Mouse (Mus musculus) adrenal gland, postnatal 4 days (tissue): Measurements from ENCODE around the gene Slc15a3. TPM values are rescaled to one million over a fixed set of nuclear protein-coding genes. Genes with fewer than 3 reads are reported as not detected.

Experiments used
- DNase-seq, 2 experiments: peaks; one replicate each; pipeline ENCODE4 v3.0.0; 2021 to 2022; ENCODE audit warnings: low spot score in 2 of 2, mixed read lengths in 2 of 2
- total RNA-seq, 2 experiments: library from RNA; stranded (reverse); gene quantifications; 2 replicates each; pipeline ENCODE4 v1.2.3; 2021

Gene Slc15a3
- total RNA-seq, 2 experiments from 2014 or later = 3.5 to 3.8 TPM

DNA sequence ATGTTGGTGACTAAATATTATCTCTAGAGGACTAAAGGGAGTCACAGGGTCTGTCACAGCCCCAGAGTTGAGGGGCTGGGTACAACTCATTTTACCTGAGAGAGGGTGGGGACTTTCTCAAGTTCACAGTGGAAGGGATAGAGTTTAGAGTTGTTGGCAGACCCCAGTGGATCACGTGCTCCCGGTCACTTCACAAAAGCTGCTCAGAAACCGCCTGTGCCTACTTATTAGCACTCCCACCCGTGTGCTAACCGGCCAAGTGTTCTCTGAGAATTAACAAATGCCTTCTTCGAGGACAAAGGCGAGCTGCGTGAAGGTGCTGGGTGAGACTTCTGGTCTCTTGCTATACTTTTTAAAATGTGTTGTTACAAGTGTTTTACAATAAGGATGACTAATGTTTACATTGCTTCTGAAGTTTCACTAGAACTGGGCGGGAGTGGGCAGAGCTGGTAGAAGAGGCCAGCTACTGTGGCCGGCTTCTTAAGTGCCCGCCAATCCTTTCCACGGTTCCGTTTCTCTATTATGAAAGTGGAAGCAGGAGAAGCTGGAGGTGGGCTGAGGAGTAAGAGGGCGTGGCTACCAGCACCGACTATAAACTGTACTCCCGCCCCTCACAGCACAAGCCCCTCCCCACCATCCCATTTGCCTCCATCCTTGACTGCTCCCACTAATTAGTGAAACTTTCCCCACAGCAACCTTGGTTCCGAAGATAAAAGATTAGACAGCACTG lies 21.1 kb upstream of the Slc15a3 start:
- no peak for DNase-seq

- DNase-seq = no peak
These were observed 18.2 kb upstream of the Slc15a3 start for GRCm38 (mm10) chr19:10821319-10821718.

GRCm38 (mm10) chr19:10822534-10822933 lies 17.0 kb upstream of the Slc15a3 start:
- DNase-seq = no peak

- no peak for DNase-seq
These were observed 15.5 kb upstream of the Slc15a3 start for GRCm38 (mm10) chr19:10824061-10824460.

- DNase-seq = no peak
These were observed 11.2 kb upstream of the Slc15a3 start for GRCm38 (mm10) chr19:10828321-10828720.

GRCm38 (mm10) chr19:10829436-10830175 lies 9.9 kb upstream of the Slc15a3 start, which contains the start of gene Cd6:
Gene Cd6 (minus strand): TSS chr19:10830058.
- DNase-seq = no peak

DNA sequence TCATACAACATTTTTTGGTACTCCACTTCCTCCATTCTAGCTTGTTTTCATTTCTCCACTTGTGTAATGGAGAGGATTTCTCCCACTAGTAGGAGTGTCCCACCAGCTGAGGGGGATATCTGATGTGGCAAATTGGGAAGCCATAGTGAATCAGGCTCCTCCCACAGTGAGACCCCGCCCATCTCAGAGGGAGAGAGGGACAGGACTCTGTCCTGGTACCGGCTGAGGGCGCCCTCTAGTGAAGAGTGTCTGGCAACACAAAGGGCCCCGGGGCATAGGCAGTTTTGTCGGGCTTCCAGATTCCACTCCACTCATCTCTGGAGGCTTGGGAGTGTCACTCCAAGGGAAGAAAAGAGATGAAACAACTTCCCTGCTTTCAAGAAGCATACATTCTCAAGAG lies 8.1 kb upstream of the Slc15a3 start:
- peak; percentile 36 to 70 for DNase-seq

DNA sequence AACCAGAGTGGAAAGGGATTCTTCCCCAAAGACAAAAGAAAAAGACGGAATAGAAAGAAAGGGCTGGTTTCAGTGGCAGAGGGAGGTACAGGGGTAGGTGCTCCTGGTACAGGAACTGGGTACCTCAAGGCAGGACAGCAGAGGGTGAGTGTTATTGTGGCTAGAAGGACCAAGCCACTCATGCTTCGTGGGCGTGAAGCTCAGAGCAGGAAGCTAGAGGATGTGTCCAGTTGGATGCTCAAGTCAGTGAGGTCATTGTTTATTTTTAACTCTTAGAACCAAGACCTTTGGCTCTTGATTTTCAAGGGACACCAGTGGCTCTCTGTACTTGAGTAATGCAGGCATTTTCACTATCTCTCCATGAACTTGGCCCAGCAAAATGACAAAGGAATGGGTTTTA lies 7.5 kb upstream of the Slc15a3 start:
- DNase-seq = no peak

GRCm38 (mm10) chr19:10833611-10834010 lies 5.9 kb upstream of the Slc15a3 start:
- DNase-seq = no peak

DNA sequence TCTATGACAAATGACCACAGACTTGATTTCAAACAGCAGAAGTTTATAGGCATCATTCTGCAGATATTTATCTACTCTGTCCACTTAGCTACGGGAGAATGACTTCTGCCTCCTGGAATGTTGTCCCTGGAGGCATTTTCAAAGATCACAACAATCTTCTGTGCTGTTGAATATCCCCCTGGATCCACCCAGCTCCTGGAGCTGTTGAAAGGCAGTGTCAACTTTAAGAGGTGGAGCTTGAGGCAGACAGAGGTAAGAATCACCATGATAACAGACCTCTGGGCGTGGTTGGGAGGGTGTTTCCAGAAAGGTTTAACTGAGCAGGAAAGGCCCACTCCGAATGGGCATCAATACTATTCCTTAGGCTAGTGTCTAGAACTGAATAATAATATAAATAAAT lies 3.9 kb upstream of the Slc15a3 start:
- no peak for DNase-seq

- no peak for DNase-seq
These were observed 2.4 kb downstream of the Slc15a3 start for GRCm38 (mm10) chr19:10841721-10842626.

DNA sequence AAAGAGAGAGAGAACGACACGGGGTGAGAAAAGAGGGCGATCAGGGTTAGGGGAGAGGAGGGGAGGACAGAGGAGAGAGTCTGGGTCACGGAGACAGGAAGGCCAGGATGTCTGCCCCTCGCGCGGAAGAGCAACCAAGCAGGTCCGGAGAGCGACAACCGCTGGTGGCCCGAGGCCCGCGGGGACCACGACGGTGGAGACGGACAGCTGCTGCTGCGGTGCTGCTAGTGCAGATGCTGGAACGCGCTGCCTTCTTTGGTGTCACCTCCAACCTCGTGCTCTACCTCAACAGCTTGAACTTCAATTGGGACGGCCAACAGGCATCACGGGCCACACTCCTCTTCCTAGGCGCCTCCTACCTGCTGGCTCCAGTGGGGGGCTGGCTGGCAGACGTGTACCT lies 3.4 kb downstream of the Slc15a3 start:
- no peak for DNase-seq

DNA sequence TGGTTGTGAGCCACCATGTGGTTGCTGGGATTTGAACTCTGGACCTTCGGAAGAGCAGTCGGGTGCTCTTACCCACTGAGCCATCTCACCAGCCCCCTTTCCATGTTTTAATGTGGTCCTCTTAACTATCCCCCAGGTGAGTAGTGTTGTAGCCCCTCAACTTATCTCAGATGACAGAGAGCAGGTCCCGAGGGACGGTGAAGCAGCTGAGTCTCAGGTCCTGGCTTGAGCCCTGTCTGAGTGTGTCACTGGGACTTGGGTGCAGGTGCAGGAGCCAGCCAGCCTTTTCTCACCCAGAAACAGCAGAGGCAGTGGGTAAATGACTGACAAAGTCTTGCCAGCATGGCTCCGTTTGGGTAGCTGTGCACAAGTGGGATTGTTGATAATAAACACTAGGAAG lies 4.7 kb downstream of the Slc15a3 start:
- no peak for DNase-seq

DNA sequence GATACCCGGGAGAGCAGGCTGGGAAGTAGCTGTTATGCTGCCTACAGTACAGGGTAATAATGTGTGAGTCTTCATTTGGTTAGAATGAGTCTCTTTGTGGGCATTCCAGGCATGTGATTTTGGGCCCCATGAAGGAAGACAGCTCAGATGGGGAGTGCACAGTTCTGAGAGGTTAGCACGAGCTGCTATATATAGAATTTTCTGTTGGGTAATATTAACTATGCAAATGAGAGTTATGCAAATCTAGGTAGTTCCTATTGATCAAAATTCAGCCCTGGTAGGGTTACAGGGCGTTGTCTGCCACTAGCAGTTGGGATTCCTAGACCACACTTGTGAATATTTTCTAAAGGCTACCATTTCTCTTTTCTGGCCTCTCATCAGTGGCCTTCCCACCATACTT lies 5.9 kb downstream of the Slc15a3 start:
- DNase-seq = no peak

DNA sequence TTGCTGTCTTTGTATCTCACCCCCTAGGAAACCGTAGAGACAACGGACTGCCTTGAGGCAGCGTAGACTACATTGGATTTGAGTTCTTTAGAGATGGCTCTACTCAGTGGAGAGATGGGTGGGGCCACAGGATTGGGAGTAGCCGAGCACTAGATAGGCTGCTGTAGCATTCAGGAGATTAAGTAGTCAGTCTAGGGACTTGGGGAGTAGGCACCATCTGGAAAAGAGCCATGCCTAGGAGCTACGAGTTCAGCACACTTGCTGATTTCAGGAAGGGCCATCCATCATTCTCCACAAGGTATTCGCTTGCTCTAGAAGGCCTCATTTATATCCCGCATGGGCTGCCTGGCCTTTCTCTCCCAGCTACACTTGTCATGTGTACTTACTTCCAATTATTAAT lies 6.6 kb downstream of the Slc15a3 start:
- no peak for DNase-seq

- peak in 1 of 2 experiments; percentile 37 for DNase-seq
These were observed 8.0 kb downstream of the Slc15a3 start for GRCm38 (mm10) chr19:10847311-10848087.

GRCm38 (mm10) chr19:10855422-10855821 lies 15.9 kb downstream of the Slc15a3 start:
- DNase-seq = no peak

DNA sequence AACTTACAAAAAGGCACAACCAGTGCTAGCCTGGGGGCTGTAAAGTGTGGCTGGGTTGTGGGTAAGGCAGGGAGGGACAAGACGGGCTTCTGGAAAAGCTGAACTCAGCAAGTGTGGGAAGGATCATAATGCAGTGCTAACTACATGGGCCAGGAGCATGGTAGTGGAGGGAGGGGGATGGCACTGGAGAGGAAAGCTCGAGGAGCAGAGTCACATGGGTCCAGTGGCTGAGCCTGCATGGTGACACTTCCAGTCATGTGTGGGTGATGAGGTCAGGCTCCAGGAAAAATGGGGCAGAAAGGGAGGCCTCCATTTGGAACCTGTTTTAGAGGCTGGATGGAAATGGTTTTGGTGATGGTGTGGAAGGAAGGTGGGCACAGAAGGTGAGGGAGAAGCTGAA lies 17.0 kb downstream of the Slc15a3 start:
- DNase-seq = no peak

- no peak for DNase-seq
These were observed 20.6 kb downstream of the Slc15a3 start for GRCm38 (mm10) chr19:10860072-10860497.

DNA sequence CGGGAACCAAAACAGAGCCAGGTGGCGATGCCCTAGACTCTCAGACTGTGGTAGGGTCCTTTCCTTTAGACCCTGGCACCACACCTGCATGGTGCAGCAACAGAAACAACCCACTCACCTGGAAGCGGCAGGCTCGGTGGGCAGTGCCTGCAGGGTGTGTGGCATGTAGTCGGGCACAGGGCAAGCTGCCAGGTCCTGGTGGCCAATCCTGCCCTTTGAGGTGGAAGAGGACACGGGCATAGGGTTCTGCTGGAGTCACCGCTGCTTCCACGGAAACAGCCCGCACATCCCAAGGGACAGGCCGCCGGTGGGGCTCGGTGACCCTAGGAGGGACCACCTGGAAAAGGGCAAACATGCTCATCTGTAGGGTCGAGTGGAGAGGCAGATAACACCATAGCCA lies 26.8 kb downstream of the Slc15a3 start:
- no peak for DNase-seq
